Mouse (Mus musculus) intestine, embryonic 16.5 days (tissue): ENCODE results near the gene Ankdd1b. TPM values are rescaled to one million over a fixed set of nuclear protein-coding genes. Genes with fewer than 3 reads are reported as not detected.

Experiments used
- ATAC-seq: fragments of 200-750 bp; cut with Nextera tagmentation; 2 replicates; pipeline ENCODE4 v1.8.0; 2017; ENCODE audit warnings: moderate TSS enrichment, moderate library complexity
- H3K27ac ChIP-seq: fragments of 300-500 bp; sonication (generic); 2 replicates; pipeline ENCODE4 v1.5.1; 2014; ENCODE audit warnings: mild to moderate bottlenecking, low read length
- H3K27me3 ChIP-seq: fragments of 300-500 bp; sonication (generic); replicated peaks from 2 replicates; pipeline ENCODE4 v1.6.1; 2014; ENCODE audit warnings: low read length, control low read depth, mixed read lengths; ENCODE audit not compliant: control insufficient read depth, insufficient read depth
- H3K36me3 ChIP-seq: fragments of 300-500 bp; sonication (generic); 2 replicates; pipeline ENCODE4 v1.6.1; 2014; ENCODE audit warnings: low read length, control low read depth; ENCODE audit not compliant: control insufficient read depth, insufficient read depth
- H3K4me1 ChIP-seq: fragments of 300-500 bp; sonication (generic); 2 replicates; pipeline ENCODE4 v1.6.1; 2014; ENCODE audit warnings: low read length, control low read depth, mixed read lengths; ENCODE audit not compliant: control insufficient read depth, insufficient read depth
- H3K4me2 ChIP-seq: fragments of 300-500 bp; sonication (generic); 2 replicates; pipeline ENCODE4 v1.6.1; 2014; ENCODE audit warnings: low read depth, low read length, control low read depth
- H3K4me3 ChIP-seq: fragments of 300-500 bp; sonication (generic); 2 replicates; pipeline ENCODE4 v1.5.1; 2014; ENCODE audit warnings: mild to moderate bottlenecking, low read length
- H3K9ac ChIP-seq: fragments of 300-500 bp; sonication (generic); 2 replicates; pipeline ENCODE4 v1.6.1; 2014; ENCODE audit warnings: low read depth, low read length
- H3K9me3 ChIP-seq: fragments of 300-500 bp; sonication (generic); 2 replicates; pipeline ENCODE4 v1.6.1; 2016; ENCODE audit warnings: low read length, control low read depth; ENCODE audit not compliant: control insufficient read depth
- WGBS: fragments of 180-500 bp; shearing (Covaris S2); extraction: QIAGEN DNeasy Blood & Tissue Kit; methylation state at CpG from one replicate; pipeline ENCODE4 v1.1.7; 2014; 5-methylcytosine and 5-hydroxymethylcytosine counted together
- polyA plus RNA-seq: library from polyadenylated mRNA; unstranded; fragments of >200 nt; fragmentation: Nextera tagmentation; extraction: Ambion mirVana; gene quantifications from 2 replicates; pipeline ENCODE4 v1.2.1, GENCODE M21; 2015

The Ankdd1b gene
- polyA plus RNA-seq, 1 experiment from 2014 or later, result 0.26 TPM

DNA sequence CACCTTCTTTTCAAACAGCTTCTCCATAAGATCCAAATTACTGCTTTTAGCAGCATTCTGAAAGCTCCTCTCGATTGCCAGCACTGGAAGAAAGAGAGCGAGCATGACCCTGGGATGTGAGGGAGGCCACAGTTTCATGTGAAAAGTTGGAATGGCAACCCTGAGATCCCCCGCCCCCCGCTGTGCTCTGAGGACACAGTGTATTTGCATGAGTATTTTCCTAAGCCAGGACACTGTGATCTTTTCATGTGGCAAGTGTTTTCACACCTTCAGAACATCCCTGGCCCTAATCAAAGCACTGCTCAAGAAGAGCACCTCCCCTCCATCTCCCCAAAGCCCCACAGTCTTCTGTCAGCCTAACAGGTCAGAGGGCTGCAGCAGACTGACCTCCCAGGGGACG, 5.7 kb downstream of the Ankdd1b start:
- no peak for ATAC-seq
- WGBS, result 54% methylated on average over 5 of the region's 5 CpGs
- Histone ChIP-seq H3K27ac (no peak overlapping the region), H3K36me3 (no peaks in the 10 kb centered on the region), H3K4me2 (no peak overlapping the region), H3K4me3 (no peak overlapping the region), H3K9ac (no peak overlapping the region), H3K9me3 (no peaks in the 10 kb centered on the region), H3K27me3 (no peaks in the 10 kb centered on the region), H3K4me1 (no peaks in the 10 kb centered on the region)

DNA sequence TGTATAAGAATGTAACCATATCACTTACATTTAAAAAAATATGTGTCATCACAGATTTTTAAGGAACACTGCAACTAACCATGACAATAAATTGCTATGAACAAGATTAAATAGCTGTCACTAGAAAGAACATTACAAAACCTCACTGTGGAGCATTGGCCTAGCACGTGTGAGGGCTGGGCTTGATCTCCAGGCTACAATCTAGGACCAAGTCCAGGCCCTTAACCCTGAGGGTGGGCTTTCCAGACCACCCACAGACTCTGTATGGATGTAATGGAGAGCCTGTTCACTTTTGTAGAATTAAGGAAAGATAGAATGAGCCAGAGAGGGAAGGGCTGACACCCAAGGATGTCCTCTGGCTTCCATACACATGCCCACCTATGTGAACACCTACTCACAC, 8.4 kb downstream of the Ankdd1b start:
- Histone ChIP-seq H3K9me3 (no peaks in the 10 kb centered on the region), H3K4me2 (no peak overlapping the region), H3K27ac (no peak overlapping the region), H3K4me3 (no peak overlapping the region), H3K9ac (no peak overlapping the region), H3K4me1 (peaks cover 3% of the 10 kb centered on the region), H3K36me3 (no peaks in the 10 kb centered on the region), H3K27me3 (no peaks in the 10 kb centered on the region)
- 42% methylated on average over 1 of the region's 1 CpGs for WGBS
- ATAC-seq, result 0 out of 2 replicates have a peak, but pooled peaks have one; percentile 47

DNA sequence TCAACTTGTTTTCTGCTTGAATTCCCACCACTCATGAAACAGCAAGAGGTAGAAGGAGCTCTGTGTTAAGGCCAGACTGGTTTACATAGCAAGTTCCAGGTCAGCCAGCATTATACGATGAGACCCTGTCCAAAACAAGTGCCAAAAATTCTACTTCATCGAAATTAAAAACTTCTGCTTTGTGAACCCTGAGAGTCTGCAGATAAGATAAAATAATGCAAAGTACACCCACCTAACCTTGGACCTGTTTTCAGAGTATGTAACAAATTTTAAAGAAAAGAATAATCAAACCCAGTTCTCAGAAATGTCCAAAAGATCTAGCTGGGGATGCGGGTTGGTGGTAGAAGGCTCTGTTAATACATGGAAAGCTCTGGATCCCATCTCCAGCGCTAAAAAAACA, 12.4 kb downstream of the Ankdd1b start:
- Histone ChIP-seq H3K4me1 (peaks cover 3% of the 10 kb centered on the region), H3K27me3 (no peaks in the 10 kb centered on the region), H3K27ac (no peak overlapping the region), H3K4me2 (no peak overlapping the region), H3K9me3 (no peaks in the 10 kb centered on the region), H3K36me3 (no peaks in the 10 kb centered on the region), H3K9ac (no peak overlapping the region), H3K4me3 (no peak overlapping the region)
- 76% methylated on average over 4 of the region's 4 CpGs for WGBS
- no peak for ATAC-seq

DNA sequence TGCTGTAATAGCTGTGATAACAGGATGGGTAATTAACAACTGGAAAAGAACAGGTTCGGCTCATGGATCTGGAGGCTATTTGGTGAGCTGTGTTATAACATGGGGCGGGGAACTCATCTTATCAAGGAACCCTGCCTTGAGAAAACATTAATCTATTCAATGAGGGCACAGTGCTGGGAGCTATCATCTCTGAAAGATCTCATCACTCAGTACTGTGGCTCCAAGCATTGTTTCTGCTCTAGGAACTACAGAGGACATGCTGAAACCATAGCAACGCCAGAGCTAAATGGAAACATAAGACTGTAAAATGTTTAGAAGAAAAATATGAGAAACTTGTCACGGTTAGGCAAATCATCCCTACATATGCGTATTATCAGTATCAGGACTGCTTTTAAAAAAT, 13.0 kb downstream of the Ankdd1b start:
- H3K4me3 ChIP-seq, result no peak overlapping the region
- H3K27ac ChIP-seq, result no peak overlapping the region
- H3K4me1 ChIP-seq, result peaks cover 3% of the 10 kb centered on the region
- WGBS, result 54% methylated on average over 5 of the region's 5 CpGs
- H3K9ac ChIP-seq, result no peak overlapping the region
- ATAC-seq, result peak; percentile 85
- no peaks in the 10 kb centered on the region for H3K9me3 ChIP-seq
- no peaks in the 10 kb centered on the region for H3K36me3 ChIP-seq
- no peaks in the 10 kb centered on the region for H3K27me3 ChIP-seq
- no peak overlapping the region; the same call in 1 of the 2 replicates for H3K4me2 ChIP-seq

DNA sequence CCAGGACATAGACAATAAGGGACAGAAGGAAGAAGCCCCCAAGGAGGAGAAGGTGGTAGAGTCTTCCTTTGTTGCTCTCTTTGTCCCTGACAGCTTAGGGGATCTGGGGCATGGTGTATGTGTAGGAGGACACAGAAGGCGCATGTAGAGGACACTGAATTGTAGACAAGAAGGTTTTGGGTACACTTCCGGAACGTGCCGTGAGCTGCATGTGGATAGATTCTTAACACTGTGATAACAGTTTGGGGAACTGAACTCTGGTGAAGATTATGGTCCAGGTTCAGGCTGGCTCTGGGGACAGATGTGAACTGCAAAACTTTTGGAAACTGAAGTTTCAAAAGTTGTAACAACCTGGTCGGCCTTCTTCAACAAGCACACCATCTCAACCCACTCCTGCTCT, 13.4 kb downstream of the Ankdd1b start:
- Histone ChIP-seq H3K4me3 (no peak overlapping the region), H3K4me1 (peaks cover 3% of the 10 kb centered on the region), H3K9ac (no peak overlapping the region), H3K27me3 (no peaks in the 10 kb centered on the region), H3K27ac (no peak overlapping the region; the same call in 1 of the 2 replicates), H3K36me3 (no peaks in the 10 kb centered on the region), H3K4me2 (no peak overlapping the region; the same call in 1 of the 2 replicates), H3K9me3 (no peaks in the 10 kb centered on the region)
- ATAC-seq, result peak; percentile 8; the same call in 1 of the 2 replicates
- WGBS, result 75% methylated on average over 5 of the region's 5 CpGs

DNA sequence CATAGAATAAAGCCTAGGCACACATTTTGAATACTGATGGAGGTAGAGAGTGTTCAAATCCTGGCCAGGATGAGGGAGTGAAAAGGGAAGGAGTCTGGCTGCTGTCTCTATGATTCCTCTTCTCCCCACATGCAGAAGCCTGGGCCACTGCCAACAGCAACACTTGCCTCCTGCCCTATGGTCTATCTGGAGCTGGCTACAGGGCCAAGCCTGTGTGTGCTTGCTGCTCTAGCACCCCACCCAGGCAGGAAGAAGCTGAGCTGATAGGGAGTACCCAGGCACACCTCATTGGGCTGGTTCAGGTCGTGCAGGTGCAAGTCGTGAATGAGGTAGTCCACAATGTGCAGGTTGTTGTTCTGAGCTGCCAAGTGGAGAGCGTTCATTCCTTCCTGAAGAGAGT, 16.7 kb downstream of the Ankdd1b start:
- H3K4me2 ChIP-seq, result no peak overlapping the region
- peaks cover 6% of the 10 kb centered on the region for H3K4me1 ChIP-seq
- no peak overlapping the region for H3K9ac ChIP-seq
- no peaks in the 10 kb centered on the region for H3K36me3 ChIP-seq
- H3K4me3 ChIP-seq, result no peak overlapping the region
- H3K9me3 ChIP-seq, result no peaks in the 10 kb centered on the region
- H3K27ac ChIP-seq, result no peak overlapping the region
- WGBS, result 70% methylated on average over 3 of the region's 3 CpGs
- ATAC-seq, result peak; percentile 66
- H3K27me3 ChIP-seq, result no peaks in the 10 kb centered on the region

DNA sequence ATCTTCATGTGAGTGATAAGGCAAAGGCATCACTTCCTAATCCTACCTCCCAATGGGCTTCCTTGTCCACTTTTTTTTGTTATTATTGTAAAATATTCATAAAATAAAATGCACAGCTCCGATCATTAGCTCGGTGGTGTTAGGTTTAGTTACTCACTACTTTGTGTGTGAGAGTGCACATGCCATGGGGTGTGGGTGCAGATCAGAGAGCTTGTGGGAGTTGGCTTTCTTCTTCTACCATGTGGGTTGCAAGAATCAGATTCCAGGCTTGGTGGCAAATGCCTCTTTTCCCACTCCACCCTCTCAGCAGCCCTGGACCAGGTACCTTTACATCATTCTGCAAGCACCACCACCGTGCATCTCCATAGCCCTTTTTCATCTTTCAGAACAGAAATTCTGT, 18.4 kb downstream of the Ankdd1b start:
- H3K4me2 ChIP-seq, result no peak overlapping the region
- WGBS, result 95% methylated on average over 3 of the region's 3 CpGs
- H3K27me3 ChIP-seq, result no peaks in the 10 kb centered on the region
- ATAC-seq, result no peak
- H3K9ac ChIP-seq, result no peak overlapping the region
- no peaks in the 10 kb centered on the region for H3K36me3 ChIP-seq
- H3K27ac ChIP-seq, result no peak overlapping the region
- no peak overlapping the region for H3K4me3 ChIP-seq
- H3K9me3 ChIP-seq, result no peaks in the 10 kb centered on the region
- H3K4me1 ChIP-seq, result 0 out of 2 replicates have a peak, but pooled peaks cover 2% of the 10 kb centered on the region

DNA sequence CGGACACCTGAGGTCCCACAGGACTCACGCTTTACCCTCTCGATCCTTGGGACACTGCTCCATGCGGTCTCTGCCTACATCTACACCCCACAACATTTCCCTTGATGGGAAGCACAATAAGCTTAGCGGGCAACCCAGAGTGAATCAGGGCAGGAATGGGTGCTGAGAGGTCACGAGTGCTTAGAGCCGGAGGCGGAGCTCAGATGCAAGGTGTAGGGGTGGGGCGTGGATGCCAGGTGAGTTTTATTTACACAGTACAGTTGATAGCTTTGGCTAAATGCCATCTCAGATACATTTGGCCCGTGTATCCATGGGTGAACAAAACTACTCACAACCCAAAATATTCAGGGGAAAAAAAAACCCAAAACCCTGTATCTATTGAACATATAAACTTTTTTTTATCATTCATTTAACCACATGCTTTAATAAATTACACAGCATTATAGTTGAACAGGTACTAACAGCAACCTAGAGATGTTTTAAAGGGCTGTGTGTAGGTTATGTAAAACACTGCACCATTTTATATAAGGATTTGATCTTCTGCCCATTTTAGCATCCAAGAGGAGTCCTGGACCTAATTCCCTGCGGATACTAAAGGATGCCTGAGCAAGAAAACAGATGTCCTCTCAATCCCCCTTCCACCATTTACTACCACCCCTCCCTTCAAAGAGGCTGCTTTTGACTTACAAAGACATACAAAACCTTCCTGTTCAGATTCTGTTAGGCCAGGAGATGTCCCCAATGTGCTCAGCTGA, 19.4 kb downstream of the Ankdd1b start:
- ATAC-seq, result peak; percentile 66
- peak overlapping the region; percentile 65 for H3K27ac ChIP-seq

DNA sequence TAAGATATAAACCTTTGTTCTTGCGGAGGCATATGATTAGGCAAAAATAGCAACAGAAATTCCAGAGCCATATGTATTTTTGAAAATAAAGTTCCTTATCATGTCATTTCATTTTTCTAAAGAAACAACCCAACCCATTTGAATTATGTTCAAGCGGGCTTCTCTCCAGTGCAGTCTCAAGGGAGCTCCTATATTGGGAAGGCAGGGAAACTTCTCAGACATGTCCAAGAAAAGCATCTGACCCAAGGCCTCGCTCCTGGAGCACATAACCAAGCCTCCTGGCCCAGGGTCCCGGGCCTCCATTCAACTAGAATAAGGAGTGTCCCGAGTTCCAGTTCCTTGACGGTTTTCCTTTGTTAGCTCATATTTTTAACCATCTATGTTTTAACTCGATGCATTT, 20.1 kb downstream of the Ankdd1b start:
- 82% methylated on average over 7 of the region's 7 CpGs for WGBS
- Histone ChIP-seq H3K27me3 (no peaks in the 10 kb centered on the region), H3K4me3 (no peak overlapping the region), H3K9me3 (no peaks in the 10 kb centered on the region), H3K4me2 (no peak overlapping the region), H3K36me3 (no peaks in the 10 kb centered on the region), H3K4me1 (0 out of 2 replicates have a peak, but pooled peaks cover 2% of the 10 kb centered on the region), H3K9ac (no peak overlapping the region), H3K27ac (no peak overlapping the region)
- peak; percentile 49; the same call in 1 of the 2 replicates for ATAC-seq

More for the DNA sequence above, 19.4 kb downstream of the Ankdd1b start:
- H3K4me2 ChIP-seq, result no peak overlapping the region
- H3K27me3 ChIP-seq, result no peaks in the 10 kb centered on the region
- H3K4me3 ChIP-seq, result no peak overlapping the region
- H3K9me3 ChIP-seq, result no peaks in the 10 kb centered on the region
- 77% methylated on average over 11 of the region's 11 CpGs for WGBS
- 0 out of 2 replicates have a peak, but pooled peaks cover 2% of the 10 kb centered on the region for H3K4me1 ChIP-seq
- H3K9ac ChIP-seq, result no peak overlapping the region
- no peaks in the 10 kb centered on the region for H3K36me3 ChIP-seq
